Comparison of ENCODE assay signal across 8 mouse cellular contexts in the genomic region with DNA sequence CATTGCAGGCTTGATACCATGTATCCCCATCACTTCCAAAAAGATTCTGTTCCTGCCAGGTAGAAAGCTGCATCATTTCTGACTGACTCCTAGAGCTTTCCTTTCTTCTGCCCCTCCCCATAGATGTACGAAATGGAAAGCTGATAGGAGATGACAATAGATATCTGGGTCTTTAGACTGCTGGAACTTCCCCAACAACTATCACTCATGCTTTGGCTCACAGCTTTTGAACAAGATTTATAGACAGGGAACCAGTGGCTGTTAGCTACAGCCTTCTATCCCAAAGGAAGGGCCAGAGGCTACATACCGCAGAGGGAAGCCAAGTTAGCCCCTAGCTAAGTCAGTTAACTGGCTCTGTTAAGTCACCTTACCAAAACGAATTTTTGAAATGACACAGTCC.
DNase-seq lines count a peak whose midpoint lies in the region; ATAC-seq and TF ChIP-seq lines count a peak whose summit lies in the region.

No protein-coding gene starts in this region.

- H3K36me3 ChIP-seq in heart, embryonic 11.5 days (ENCODE audit: control insufficient read depth, insufficient read depth, low read length): no peaks in the 10 kb centered on the region
- H3K36me3 ChIP-seq in CH12.LX (replicated peaks in 1 of 2; ENCODE audit: control insufficient read depth in 1 of 2, insufficient read depth in 1 of 2, low read length in 1 of 2): peaks cover 0 to 32% of the 10 kb centered on the region in 2 experiments
- H3K36me3 ChIP-seq in heart, postnatal 0 days (replicated peaks; ENCODE audit: control insufficient read depth, insufficient read depth, low read length): 0 out of 2 replicates have a peak, but pooled peaks cover 4% of the 10 kb centered on the region
- H3K36me3 ChIP-seq in liver, embryonic 15.5 days (replicated peaks): no peaks in the 10 kb centered on the region

- ATAC-seq in heart, embryonic 11.5 days (replicated peaks; ENCODE audit: insufficient number of reproducible peaks, low FRiP score, low TSS enrichment): no peak
- no peak for ATAC-seq in heart, postnatal 0 days (ENCODE audit: insufficient read depth, low read depth)
- ATAC-seq in liver, embryonic 15.5 days (ENCODE audit: insufficient read depth): no peak

- H3K4me3 ChIP-seq in heart, embryonic 11.5 days (ENCODE audit: low read depth, low read length): peak overlapping the region; percentile 72
- peak overlapping the region in 2 of 3 experiments; percentile 48 to 62 for H3K4me3 ChIP-seq in CH12.LX (replicated peaks in 1 of 3; ENCODE audit: low read depth in 2 of 3, low read length in 2 of 3, poor library complexity in 1 of 3)
- peak overlapping the region; percentile 87 for H3K4me3 ChIP-seq in heart, postnatal 0 days (ENCODE audit: low read depth, low read length)
- peak overlapping the region; percentile 56; the same call in 1 of the 2 replicates for H3K4me3 ChIP-seq in liver, embryonic 15.5 days (replicated peaks)
- H3K4me3 ChIP-seq in cerebellum, adult 2 months (replicated peaks; ENCODE audit: insufficient read depth, low read depth, low read length): no peak overlapping the region

- H3K4me2 ChIP-seq in heart, embryonic 11.5 days: peak overlapping the region; percentile 79
- H3K4me2 ChIP-seq in CH12.LX (ENCODE audit: insufficient read depth, low read depth, poor library complexity, severe bottlenecking): peak overlapping the region; percentile 70
- H3K4me2 ChIP-seq in heart, postnatal 0 days (ENCODE audit: low read depth, low read length): peak overlapping the region; percentile 81
- H3K4me2 ChIP-seq in liver, embryonic 15.5 days: peak overlapping the region; percentile 69

- no peaks in the 10 kb centered on the region for H3K9me3 ChIP-seq in heart, embryonic 11.5 days (replicated peaks; ENCODE audit: control insufficient read depth, low read length)
- no peaks in the 10 kb centered on the region for H3K9me3 ChIP-seq in CH12.LX (replicated peaks; ENCODE audit: low read length)
- no peaks in the 10 kb centered on the region for H3K9me3 ChIP-seq in heart, postnatal 0 days (replicated peaks; ENCODE audit: control insufficient read depth, low read length)
- no peaks in the 10 kb centered on the region for H3K9me3 ChIP-seq in liver, embryonic 15.5 days (replicated peaks)

- no peak for TF ChIP-seq RAD21 in CH12.LX (IDR thresholded peaks at IDR 0.05; ENCODE audit: low read depth, low read length)

- in situ Hi-C loops in CH12.LX (cut with MboI; ENCODE audit: low pct_ligation_motif_present, low pct_unique_long_range_greater_than_20kb, low sequenced_read_pairs): no loop called here

- TF ChIP-seq CTCF in CH12.LX (conservative IDR thresholded peaks at IDR 0.05 in 1 of 2, IDR thresholded peaks at IDR 0.05 in 1 of 2; ENCODE audit: low read depth in 2 of 2, low read length in 2 of 2): no peak
- no peak for TF ChIP-seq CTCF in heart, postnatal 0 days (IDR thresholded peaks at IDR 0.05; ENCODE audit: low read depth)
- no peak for TF ChIP-seq CTCF in cerebellum, adult 2 months (IDR thresholded peaks at IDR 0.05; ENCODE audit: borderline replicate concordance, insufficient read depth, low read depth, low read length)

- no peak overlapping the region for H3K27ac ChIP-seq in heart, embryonic 11.5 days (ENCODE audit: low read depth, low read length)
- H3K27ac ChIP-seq in CH12.LX (ENCODE audit: insufficient read depth, low read depth): no peak overlapping the region
- H3K27ac ChIP-seq in heart, postnatal 0 days (ENCODE audit: low read depth): peak overlapping the region; percentile 97
- no peak overlapping the region for H3K27ac ChIP-seq in liver, embryonic 15.5 days (replicated peaks)
- H3K27ac ChIP-seq in cerebellum, adult 2 months (ENCODE audit: insufficient read depth, low read length): no peak overlapping the region

- intact Hi-C loops in heart, postnatal 10 days (cut with DNase I): no loop called here

- dilution Hi-C loops in CH12.LX (cut with MboI; ENCODE audit: extremely low pct_ligation_motif_present, extremely low pct_unique_long_range_greater_than_20kb, low sequenced_read_pairs): no loop called here

- H3K9ac ChIP-seq in heart, embryonic 11.5 days (ENCODE audit: low read depth, low read length): peak overlapping the region; percentile 77; the same call in 1 of the 2 replicates
- peak overlapping the region; percentile 47; the same call in 1 of the 2 replicates for H3K9ac ChIP-seq in CH12.LX (ENCODE audit: insufficient read depth, low read depth)
- peak overlapping the region; percentile 94 for H3K9ac ChIP-seq in heart, postnatal 0 days (replicated peaks; ENCODE audit: low read depth, low read length)
- H3K9ac ChIP-seq in liver, embryonic 15.5 days: no peak overlapping the region

- DNase-seq in heart, postnatal 10 days: no peak
- no peak for DNase-seq in CH12.LX (ENCODE audit: extremely low read depth)
- DNase-seq in heart, postnatal 0 days (ENCODE audit: low spot score): no peak
- no peak for DNase-seq in ovary, postnatal 10 days (ENCODE audit: low spot score)
- DNase-seq in cerebellum, adult 2 months: no peak
- DNase-seq in B cell, adult 2 months: no peak

- H3K27me3 ChIP-seq in heart, embryonic 11.5 days (ENCODE audit: control insufficient read depth, insufficient read depth, low read length): 0 out of 2 replicates have a peak, but pooled peaks cover 3% of the 10 kb centered on the region
- H3K27me3 ChIP-seq in CH12.LX (replicated peaks): no peaks in the 10 kb centered on the region
- H3K27me3 ChIP-seq in heart, postnatal 0 days (ENCODE audit: control insufficient read depth, insufficient read depth, low read length): no peaks in the 10 kb centered on the region
- H3K27me3 ChIP-seq in liver, embryonic 15.5 days: peaks cover 49% of the 10 kb centered on the region
- H3K27me3 ChIP-seq in cerebellum, adult 2 months (ENCODE audit: control insufficient read depth, insufficient read depth, low read length): no peaks in the 10 kb centered on the region

- 44% methylated on average over 3 of the region's 3 CpGs for WGBS in heart, embryonic 11.5 days (ENCODE audit: insufficient replicate concordance)
- 34% methylated on average over 3 of the region's 3 CpGs for WGBS in heart, postnatal 0 days
- WGBS in liver, embryonic 15.5 days (ENCODE audit: insufficient replicate concordance): 28% methylated on average over 3 of the region's 3 CpGs
- 40% methylated on average over 3 of the region's 3 CpGs for WGBS in cerebellum, adult 2 months

- no peak for TF ChIP-seq POLR2A in CH12.LX (IDR thresholded peaks at IDR 0.05; ENCODE audit: low read depth, low read length)
- no peak for TF ChIP-seq POLR2A in cerebellum, adult 2 months (IDR thresholded peaks at IDR 0.05; ENCODE audit: borderline replicate concordance, insufficient read depth, low read length)

- no peak for TF ChIP-seq EP300 in CH12.LX (IDR thresholded peaks at IDR 0.05; ENCODE audit: low read length)
- TF ChIP-seq EP300 in heart, postnatal 0 days (IDR thresholded peaks at IDR 0.05; ENCODE audit: low read depth): no peak

- H3K79me2 ChIP-seq in CH12.LX (replicated peaks; ENCODE audit: control insufficient read depth, extremely low read depth, insufficient read depth, poor library complexity, severe bottlenecking): peaks cover 21% of the 10 kb centered on the region

- peaks cover 20% of the 10 kb centered on the region for H3K4me1 ChIP-seq in heart, embryonic 11.5 days (ENCODE audit: control insufficient read depth, insufficient read depth, low read length)
- peaks cover 12 to 60% of the 10 kb centered on the region in 2 experiments for H3K4me1 ChIP-seq in CH12.LX (ENCODE audit: control insufficient read depth in 1 of 2, insufficient read depth in 2 of 2)
- H3K4me1 ChIP-seq in heart, postnatal 0 days (ENCODE audit: control insufficient read depth, insufficient read depth): peaks cover 34% of the 10 kb centered on the region
- peaks cover 20% of the 10 kb centered on the region; the same call in 1 of the 2 replicates for H3K4me1 ChIP-seq in liver, embryonic 15.5 days (replicated peaks)
- no peaks in the 10 kb centered on the region for H3K4me1 ChIP-seq in cerebellum, adult 2 months (ENCODE audit: control insufficient read depth, insufficient read depth, low read length)

TF ChIP-seq in CH12.LX, 34 proteins besides CTCF, POLR2A, EP300 and RAD21:
- TF ChIP-seq NELFE (IDR thresholded peaks at IDR 0.05; ENCODE audit: low read depth, low read length) (no peak), KAT2A (IDR thresholded peaks at IDR 0.05; ENCODE audit: insufficient replicate concordance, low read length) (no peak), JUND (conservative IDR thresholded peaks at IDR 0.05; ENCODE audit: low read depth, low read length) (no peak), ZKSCAN1 (IDR thresholded peaks at IDR 0.05; ENCODE audit: borderline replicate concordance, low read depth, low read length) (no peak), ZMIZ1 (IDR thresholded peaks at IDR 0.05; ENCODE audit: low read depth, low read length) (no peak), CHD1 (IDR thresholded peaks at IDR 0.05; ENCODE audit: low read depth, low read length) (no peak)
